Mouse (Mus musculus): ENCODE results near the gene Susd1.

Gene Susd1

GRCm38 (mm10) chr4:59429128-59429527 is 9.3 kb downstream of the Susd1 start:
- no peak for DNase-seq (ENCODE audit: low spot score)

- no peak for DNase-seq (ENCODE audit: low spot score)
These were observed 12.0 kb downstream of the Susd1 start for GRCm38 (mm10) chr4:59426429-59426828.

DNA sequence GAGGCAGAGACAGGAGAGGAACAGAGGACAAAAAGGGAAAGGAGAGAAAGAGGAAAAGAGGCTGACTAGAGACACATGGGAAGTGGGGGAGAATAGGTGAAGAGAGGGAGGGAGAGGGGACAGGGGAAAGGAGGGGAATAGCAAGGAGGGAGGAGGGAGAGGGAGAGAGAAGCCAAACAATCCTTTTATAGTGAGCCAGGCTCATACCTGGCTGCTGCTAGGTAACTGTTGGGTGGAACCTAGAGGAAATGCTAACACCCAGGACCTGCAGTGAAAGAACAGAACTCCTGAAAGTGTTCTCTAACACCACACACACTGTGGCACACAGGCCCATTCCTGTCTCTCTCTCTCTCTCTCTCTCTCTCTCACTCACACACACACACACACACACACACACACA is 15.6 kb downstream of the Susd1 start:
- DNase-seq (ENCODE audit: low spot score), result no peak

DNA sequence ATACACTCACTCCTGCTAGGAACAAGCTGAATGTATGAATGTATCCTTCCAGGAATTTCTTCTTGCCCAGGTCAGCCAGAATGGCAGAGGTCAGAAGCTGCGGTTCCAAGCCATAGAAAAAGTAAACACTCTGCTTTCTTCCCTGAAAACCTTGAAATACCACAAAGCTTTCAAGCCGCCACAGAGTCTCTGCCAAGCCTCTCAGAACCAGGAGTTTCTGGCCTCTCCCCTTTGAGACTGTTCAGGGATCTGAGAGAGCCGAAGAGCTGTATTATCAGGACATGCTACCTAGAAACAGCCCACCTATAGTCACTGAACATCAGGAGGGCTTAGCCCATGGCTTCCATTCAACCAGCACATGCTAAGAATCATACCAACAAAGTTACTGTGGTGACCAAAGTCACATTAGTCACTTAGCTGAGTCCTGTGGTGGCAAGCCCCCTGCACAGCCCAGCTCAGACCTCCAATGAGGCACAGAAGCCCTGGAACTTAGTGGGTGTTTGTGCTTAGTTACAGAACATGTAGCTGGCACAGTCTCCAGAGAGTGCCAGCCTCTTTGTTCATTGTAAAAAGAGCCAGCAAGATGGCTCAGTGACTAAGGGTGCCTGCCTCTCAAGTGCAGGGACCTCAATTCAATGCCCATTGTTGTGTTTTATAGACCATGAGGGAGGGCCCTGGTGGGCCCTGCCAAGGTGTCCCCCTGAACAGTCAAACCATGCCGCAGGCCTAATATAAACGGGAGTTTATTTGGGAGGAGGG is 16.2 kb downstream of the Susd1 start:
- DNase-seq (ENCODE audit: low spot score), result peak; percentile 48

GRCm38 (mm10) chr4:59421369-59421746 is 17.1 kb downstream of the Susd1 start:
- DNase-seq (ENCODE audit: low spot score), result no peak

- DNase-seq (ENCODE audit: low spot score), result no peak
These were observed 17.6 kb downstream of the Susd1 start for GRCm38 (mm10) chr4:59420695-59421368.

- no peak for DNase-seq (ENCODE audit: low spot score)
These were observed 19.2 kb downstream of the Susd1 start for GRCm38 (mm10) chr4:59419211-59419610.

- no peak for DNase-seq (ENCODE audit: low spot score)
These were observed 25.0 kb downstream of the Susd1 start for GRCm38 (mm10) chr4:59413428-59413827.

DNA sequence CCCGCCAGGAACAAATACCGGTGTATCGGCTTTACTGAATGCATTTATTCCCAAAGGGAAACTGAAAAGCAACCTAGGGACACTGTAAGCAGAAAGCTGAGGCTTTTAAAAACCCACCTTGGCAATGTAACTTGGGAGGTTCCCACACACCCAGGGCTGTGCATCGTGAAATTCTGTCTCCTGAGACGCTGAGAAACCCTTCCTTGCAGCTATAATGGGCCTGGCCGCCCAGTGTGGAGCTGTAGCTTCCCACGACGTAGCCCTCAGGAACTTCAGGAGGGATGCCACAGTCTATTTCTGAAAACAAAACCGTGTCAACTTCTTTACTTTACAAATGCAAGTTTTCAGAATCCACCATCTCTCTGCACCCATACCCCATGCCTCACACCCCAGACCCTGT is 27.3 kb downstream of the Susd1 start:
- no peak for DNase-seq (ENCODE audit: low spot score)

- no peak for DNase-seq (ENCODE audit: low spot score)
These were observed 30.7 kb downstream of the Susd1 start for GRCm38 (mm10) chr4:59407766-59408165.

DNA sequence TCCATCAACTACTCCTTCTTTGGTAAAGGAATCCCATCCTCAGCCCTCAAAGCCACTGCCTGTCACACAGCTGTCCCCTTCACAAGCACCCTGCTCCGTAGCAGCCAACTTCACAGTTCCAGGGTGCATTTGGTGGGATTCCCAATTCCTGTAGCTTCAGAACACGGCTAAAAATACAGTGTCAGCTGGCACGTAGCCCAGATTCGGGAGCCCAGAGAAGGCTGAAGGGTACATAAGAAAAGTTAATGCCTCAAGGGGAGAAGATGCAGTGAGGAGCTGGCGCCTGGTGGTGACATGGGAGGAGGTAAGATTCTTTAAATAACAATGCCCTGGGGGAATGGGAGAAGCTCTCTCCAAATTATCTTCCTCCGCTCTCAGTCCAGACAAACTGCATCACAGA is 34.1 kb downstream of the Susd1 start:
- DNase-seq (ENCODE audit: low spot score), result no peak

DNA sequence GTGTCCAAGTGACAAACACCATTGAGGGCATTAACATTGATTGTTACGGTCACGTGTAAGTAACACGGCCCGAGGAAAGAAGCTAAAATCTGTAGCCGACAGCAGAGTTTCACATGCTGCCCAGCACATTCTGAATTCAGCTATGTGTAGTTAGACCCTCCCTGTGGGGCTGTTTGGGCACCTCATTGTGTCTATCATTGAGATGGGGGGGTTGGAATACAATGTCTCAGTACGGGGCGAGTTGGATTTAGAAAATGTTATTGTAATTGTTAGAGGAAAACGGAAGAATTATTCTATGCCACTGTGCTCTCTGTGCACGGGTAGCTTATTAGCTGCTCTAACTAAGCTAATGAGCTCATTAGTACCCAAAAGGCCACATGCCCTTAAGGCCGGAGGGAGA is 37.5 kb downstream of the Susd1 start:
- DNase-seq (ENCODE audit: low spot score), result no peak

- no peak for DNase-seq (ENCODE audit: low spot score)
These were observed 39.1 kb downstream of the Susd1 start for GRCm38 (mm10) chr4:59399343-59399742.

- DNase-seq (ENCODE audit: low spot score), result no peak
These were observed 42.9 kb downstream of the Susd1 start for GRCm38 (mm10) chr4:59395528-59395927.

DNA sequence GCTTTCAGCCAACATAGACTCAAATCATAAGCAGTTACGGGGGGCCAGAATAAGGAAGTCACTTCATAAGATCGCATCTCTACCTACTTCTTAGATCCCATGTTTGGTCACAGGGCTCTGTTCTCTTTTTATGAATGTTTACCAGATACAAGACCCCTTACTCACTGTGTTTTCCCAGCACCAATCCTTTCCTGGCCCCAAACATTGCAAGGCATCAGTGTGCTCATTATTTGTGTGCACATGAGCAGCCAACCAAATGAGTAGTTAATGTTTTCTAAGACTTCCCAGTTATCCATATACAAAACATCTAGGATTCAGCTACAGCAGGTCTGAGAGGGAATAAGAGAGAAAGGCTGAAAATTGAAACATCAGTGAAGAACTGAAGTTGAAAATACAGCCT is 44.3 kb downstream of the Susd1 start:
- DNase-seq (ENCODE audit: low spot score), result no peak

- no peak for DNase-seq (ENCODE audit: low spot score)
These were observed 49.9 kb downstream of the Susd1 start for GRCm38 (mm10) chr4:59388447-59389030.

GRCm38 (mm10) chr4:59387387-59388210 is 50.8 kb downstream of the Susd1 start:
- DNase-seq (ENCODE audit: low spot score), result no peak

- DNase-seq (ENCODE audit: low spot score), result no peak
These were observed 53.1 kb downstream of the Susd1 start for GRCm38 (mm10) chr4:59385254-59385895.

DNA sequence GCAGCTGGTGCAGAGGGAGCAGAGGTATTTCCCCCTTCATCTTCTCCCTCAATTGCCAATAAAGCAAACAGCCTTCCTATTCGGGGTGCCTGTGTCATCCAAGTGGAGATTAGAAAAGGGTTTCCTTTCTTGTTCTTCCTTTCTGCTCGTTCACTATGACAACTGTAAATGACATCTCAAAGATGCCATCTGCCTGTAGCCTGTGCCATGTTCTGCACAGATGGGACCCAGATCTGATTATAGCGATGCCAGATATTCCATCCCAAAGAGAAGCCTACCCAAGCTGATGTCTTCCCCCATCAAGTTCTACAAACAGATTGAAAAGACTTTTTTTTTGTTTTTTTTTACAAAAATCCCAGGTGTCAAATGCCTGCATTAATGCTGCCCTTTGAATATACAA is 54.6 kb downstream of the Susd1 start:
- DNase-seq (ENCODE audit: low spot score), result no peak

DNA sequence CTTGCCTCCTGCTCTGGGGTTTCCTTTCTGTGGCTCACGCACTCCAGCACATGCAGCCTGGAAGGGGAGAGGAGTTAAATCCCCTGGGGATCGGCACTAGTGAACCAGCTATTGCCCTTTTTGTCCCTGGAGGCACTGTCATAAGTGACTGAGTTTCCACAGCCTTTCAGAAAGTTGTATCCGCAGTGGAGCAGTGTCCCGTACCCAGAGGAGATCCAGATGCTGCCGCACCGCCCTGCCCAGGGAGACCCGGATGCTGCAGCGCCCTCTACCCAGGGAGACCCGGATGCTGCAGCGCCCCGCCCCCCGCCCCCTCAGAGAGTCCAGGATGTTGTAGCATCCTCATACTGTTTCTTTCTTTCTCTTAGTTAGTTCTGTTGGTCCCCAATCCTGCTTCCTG is 56.3 kb downstream of the Susd1 start:
- DNase-seq (ENCODE audit: low spot score), result peak; percentile 42

DNA sequence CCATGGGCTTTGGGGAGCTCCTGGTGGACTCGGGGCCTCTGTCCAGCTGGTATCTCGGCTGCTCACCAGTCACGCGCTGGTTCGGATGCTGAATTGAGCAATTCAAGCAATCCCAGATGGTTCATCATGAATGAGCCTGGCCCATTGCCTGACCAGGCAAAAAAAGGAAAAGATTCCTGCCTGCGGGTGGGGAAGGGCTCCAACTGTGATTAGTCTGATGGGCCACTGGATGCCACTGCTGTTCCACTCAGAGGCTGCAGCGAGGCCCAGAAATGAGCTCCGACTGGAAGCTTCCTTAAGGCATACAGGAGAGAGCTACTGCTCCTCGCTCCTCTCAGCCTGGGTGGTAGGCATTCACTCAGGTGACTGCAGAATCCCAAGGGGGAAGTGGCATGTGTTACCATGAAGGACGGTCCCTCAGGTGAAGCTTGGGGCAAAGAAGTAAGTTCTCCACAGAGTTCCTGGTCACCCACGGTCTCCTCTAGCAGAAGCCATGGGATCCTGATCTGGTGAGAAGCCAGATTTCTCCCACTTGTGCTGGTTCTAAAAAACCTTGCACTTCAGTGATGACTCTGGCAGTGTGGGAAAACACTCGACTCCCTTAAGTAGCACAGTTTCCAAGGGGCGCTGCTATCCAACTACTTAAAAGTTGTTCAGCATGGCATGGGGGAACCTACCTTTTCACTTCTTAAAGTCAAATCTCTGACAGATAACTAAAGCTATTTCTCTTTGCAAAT is 57.3 kb downstream of the Susd1 start:
- peak; percentile 31 for DNase-seq (ENCODE audit: low spot score)
